Mouse (Mus musculus) gonadal fat pad, adult 2 months (tissue): ENCODE results near the gene Gclm. TPM values are rescaled to one million over a fixed set of nuclear protein-coding genes. Genes with fewer than 3 reads are reported as not detected.
"Not testable (repeated sequence)": the region's sequence is repeated elsewhere in the genome, so short reads cannot be mapped to it uniquely, and the experiment has no call there.

Experiments used
- DNase-seq: peaks from one replicate; pipeline ENCODE4 v3.0.0-alpha.2; 2012; ENCODE audit warnings: low read depth
- polyA plus RNA-seq: library from polyadenylated mRNA; depleted of rRNA; stranded (reverse); fragments of >200 nt; gene quantifications from 2 replicates; pipeline ENCODE4 v1.2.3, GENCODE M21; 2012

The Gclm gene
- polyA plus RNA-seq, 1 experiment, result 112 TPM

DNA sequence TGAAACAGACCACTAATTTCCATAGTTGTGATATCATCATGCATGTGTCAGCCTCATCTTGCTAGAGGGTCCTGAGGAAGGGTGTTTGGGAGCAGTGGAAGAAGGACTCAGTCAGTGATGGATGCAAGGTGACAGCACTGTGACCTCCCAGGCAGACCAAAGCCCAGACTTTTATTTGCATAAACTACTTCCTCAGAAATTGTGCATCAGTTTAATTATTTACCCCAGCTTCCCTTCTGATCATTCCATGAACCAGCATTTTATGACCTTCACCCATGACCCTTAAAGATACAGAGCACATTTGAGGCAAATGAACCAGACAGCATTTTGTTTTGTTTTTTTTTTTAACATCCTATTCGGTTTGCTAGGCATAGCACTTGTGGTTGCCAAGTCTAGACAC, 9.6 kb upstream of the Gclm start:
- DNase-seq, result no peak

GRCm38 (mm10) chr3:122242876-122243275, 2.5 kb upstream of the Gclm start:
- DNase-seq, result no peak

- no peak for DNase-seq
Observed at GRCm38 (mm10) chr3:122243416-122244167, 1.8 kb upstream of the Gclm start.

GRCm38 (mm10) chr3:122244759-122245158, 598 bp upstream of the Gclm start:
- DNase-seq, result no peak

- no peak for DNase-seq
Observed at GRCm38 (mm10) chr3:122245878-122246332, 548 bp downstream of the Gclm start.

- no peak for DNase-seq
Observed at GRCm38 (mm10) chr3:122246406-122246805, 1.0 kb downstream of the Gclm start.

GRCm38 (mm10) chr3:122246986-122247767, 1.8 kb downstream of the Gclm start:
- DNase-seq, result no peak

GRCm38 (mm10) chr3:122247768-122248100, 2.4 kb downstream of the Gclm start:
- no peak for DNase-seq

- no peak for DNase-seq
Observed at GRCm38 (mm10) chr3:122252466-122253253, 7.3 kb downstream of the Gclm start.

- DNase-seq, result not testable (repeated sequence)
Observed at GRCm38 (mm10) chr3:122254050-122254449, 8.7 kb downstream of the Gclm start.

GRCm38 (mm10) chr3:122269986-122270385, 24.6 kb downstream of the Gclm start:
- DNase-seq, result no peak

- DNase-seq, result not testable (repeated sequence)
Observed at GRCm38 (mm10) chr3:122272565-122272964, 27.2 kb downstream of the Gclm start.

DNA sequence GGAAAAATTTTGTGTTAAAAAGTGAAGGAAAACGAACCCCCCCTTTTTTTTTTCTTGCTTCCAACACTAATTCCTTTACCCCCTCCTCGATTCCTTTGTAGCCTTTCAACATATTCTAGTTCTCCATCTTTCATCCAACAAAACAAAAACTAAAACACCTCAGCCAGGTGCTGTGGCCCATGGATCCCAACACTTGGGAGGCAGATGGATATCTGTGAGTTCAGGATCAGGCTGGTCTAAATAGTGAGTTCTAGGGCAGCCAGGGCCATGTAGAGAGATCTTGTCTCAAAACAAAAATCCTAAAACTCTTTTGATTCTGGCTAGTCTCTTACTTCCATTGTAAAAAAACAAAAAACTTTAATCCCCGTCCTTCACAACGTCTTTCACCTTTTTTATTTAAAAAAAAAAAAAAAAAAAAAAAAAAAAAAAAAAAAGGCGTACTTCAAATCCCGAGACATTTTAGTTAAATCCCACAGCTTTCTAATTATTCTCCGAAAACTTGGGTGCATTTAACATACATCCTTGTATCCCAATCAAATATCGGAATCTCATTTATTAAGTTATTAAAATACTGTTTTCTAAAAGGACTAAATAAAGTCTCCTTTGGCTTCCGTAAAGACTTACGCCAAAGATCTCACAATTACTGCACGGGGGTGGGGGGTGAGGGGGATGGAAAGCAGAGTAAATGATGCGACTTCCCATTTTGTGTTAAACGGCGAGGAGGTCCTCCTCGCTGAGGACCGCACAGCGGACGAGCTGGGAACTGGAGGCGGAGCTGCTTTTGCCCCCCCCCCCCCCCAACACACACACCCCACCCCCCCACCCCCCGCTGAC, 28.3 kb downstream of the Gclm start:
- DNase-seq, result no peak

GRCm38 (mm10) chr3:122274241-122275024, 29.1 kb downstream of the Gclm start, which contains the start of gene Dnttip2:
Gene Dnttip2, plus strand, starts transcription at chr3:122274388.
- DNase-seq, result no peak

- no peak for DNase-seq
Observed at GRCm38 (mm10) chr3:122275111-122275510, 29.8 kb downstream of the Gclm start.

- DNase-seq, result no peak
Observed at GRCm38 (mm10) chr3:122287195-122287594, 41.8 kb downstream of the Gclm start.

DNA sequence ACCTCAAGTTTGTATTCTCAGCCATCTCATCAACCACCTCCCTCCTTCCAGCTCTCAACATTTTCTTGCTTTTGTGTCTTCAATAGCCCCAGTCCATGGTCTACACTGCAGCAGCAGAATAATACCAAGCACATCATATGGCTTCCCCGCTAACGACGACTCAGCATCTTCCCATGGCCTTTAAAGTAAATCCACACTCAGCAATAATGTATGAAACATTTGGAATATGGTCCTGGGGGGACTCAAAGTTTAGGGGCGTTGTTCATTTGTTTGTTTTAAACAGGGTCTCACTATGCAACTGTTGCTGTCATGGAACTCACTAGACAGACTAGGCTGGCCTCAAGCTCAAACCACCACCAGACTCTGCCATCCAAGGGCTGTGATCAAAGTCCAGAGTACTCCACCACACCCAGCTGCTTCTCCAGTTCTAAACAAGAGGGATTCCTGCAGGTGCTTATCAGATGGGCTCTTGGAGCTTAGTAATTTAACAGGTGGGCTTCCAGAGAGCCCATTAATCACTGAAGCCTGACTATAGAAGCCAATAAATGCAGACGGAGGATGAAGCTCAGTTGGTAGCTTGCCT, 43.3 kb downstream of the Gclm start:
- no peak for DNase-seq

GRCm38 (mm10) chr3:122289344-122289743, 44.0 kb downstream of the Gclm start:
- DNase-seq, result not testable (repeated sequence)

GRCm38 (mm10) chr3:122290696-122291095, 45.3 kb downstream of the Gclm start:
- no peak for DNase-seq

GRCm38 (mm10) chr3:122291828-122292227, 46.5 kb downstream of the Gclm start:
- DNase-seq, result no peak
